Mouse (Mus musculus) left cerebral cortex, adult 18-20 months (tissue): Measurements from ENCODE around the gene Gm42906. TPM values are rescaled to one million over a fixed set of nuclear protein-coding genes. Genes with fewer than 3 reads are reported as not detected.

Experiments used
- DNase-seq, 2 experiments: peaks; one replicate each; pipeline ENCODE4 v3.0.0; 2021 to 2022; ENCODE audit warnings: low spot score in 2 of 2, mixed read lengths in 1 of 2
- total RNA-seq, 2 experiments: library from RNA; stranded (reverse); gene quantifications; 2 replicates each; pipeline ENCODE4 v1.2.3; 2021

Gene Gm42906
- total RNA-seq, 2 experiments from 2014 or later, result 1.1 TPM; not detected in 1

- no peak for DNase-seq
These were observed 311.6 kb downstream of the Gm42906 start for GRCm38 (mm10) chr5:151116192-151116887.

- DNase-seq, result no peak
These were observed 315.2 kb downstream of the Gm42906 start for GRCm38 (mm10) chr5:151112743-151113142.

- no peak for DNase-seq
These were observed 316.7 kb downstream of the Gm42906 start for GRCm38 (mm10) chr5:151111080-151111871.

GRCm38 (mm10) chr5:151110461-151110908, 317.5 kb downstream of the Gm42906 start:
- peak; percentile 33 to 51 for DNase-seq

- no peak for DNase-seq
These were observed 318.1 kb downstream of the Gm42906 start for GRCm38 (mm10) chr5:151109822-151110221.

- DNase-seq, result no peak
These were observed 319.0 kb downstream of the Gm42906 start for GRCm38 (mm10) chr5:151108955-151109354.

- no peak for DNase-seq
These were observed 319.6 kb downstream of the Gm42906 start for GRCm38 (mm10) chr5:151108291-151108897.

GRCm38 (mm10) chr5:151106841-151107240, 321.1 kb downstream of the Gm42906 start:
- DNase-seq, result no peak

- DNase-seq, result no peak
These were observed 322.6 kb downstream of the Gm42906 start for GRCm38 (mm10) chr5:151105054-151105971.

GRCm38 (mm10) chr5:151104354-151105053, 323.5 kb downstream of the Gm42906 start:
- no peak for DNase-seq

GRCm38 (mm10) chr5:151103284-151103683, 324.7 kb downstream of the Gm42906 start:
- DNase-seq, result no peak

- DNase-seq, result no peak
These were observed 325.7 kb downstream of the Gm42906 start for GRCm38 (mm10) chr5:151102262-151102661.

- DNase-seq, result no peak
These were observed 332.0 kb downstream of the Gm42906 start for GRCm38 (mm10) chr5:151096012-151096411.

- DNase-seq, result no peak
These were observed 334.9 kb downstream of the Gm42906 start for GRCm38 (mm10) chr5:151092886-151093665.

GRCm38 (mm10) chr5:151090996-151091395, 337.0 kb downstream of the Gm42906 start:
- no peak for DNase-seq

GRCm38 (mm10) chr5:151089201-151089600, 338.8 kb downstream of the Gm42906 start:
- no peak for DNase-seq

- no peak for DNase-seq
These were observed 341.3 kb downstream of the Gm42906 start for GRCm38 (mm10) chr5:151086425-151087202.

- DNase-seq, result no peak
These were observed 342.2 kb downstream of the Gm42906 start for GRCm38 (mm10) chr5:151085749-151086148.

GRCm38 (mm10) chr5:151080276-151080675, 347.7 kb downstream of the Gm42906 start:
- DNase-seq, result no peak
